Mouse (Mus musculus) olfactory bulb, adult 2 months (tissue): ENCODE measurements around the gene Olfml2b.

Source experiments
- CTCF ChIP-seq: fragments of 200-500 bp; IDR thresholded peaks from 2 replicates; pipeline ENCODE4 v1.5.1; 2012; ENCODE audit warnings: low read depth, mild to moderate bottlenecking, low read length, moderate library complexity; ENCODE audit not compliant: insufficient read depth
- POLR2A ChIP-seq: fragments of 200-500 bp; IDR thresholded peaks from 2 replicates; pipeline ENCODE4 v1.6.1; 2012; ENCODE audit warnings: mild to moderate bottlenecking, low read depth, low read length, moderate library complexity; ENCODE audit not compliant: insufficient read depth

- no peak for TF ChIP-seq CTCF
- TF ChIP-seq POLR2A, result no peak
These were observed 73.9 kb downstream of the Olfml2b start for GRCm38 (mm10) chr1:170718133-170718810.
